Mouse (Mus musculus) MEL (cell line): Measurements from ENCODE around the gene Palld. TPM values are rescaled to one million over a fixed set of nuclear protein-coding genes. Genes with fewer than 3 reads are reported as not detected.

ENCODE experiments used
- DNase-seq: peaks from one replicate; pipeline ENCODE4 v3.0.0; 2011; ENCODE audit warnings: low read depth, low spot score
- H3K27ac ChIP-seq: 2 replicates; pipeline ENCODE4 v1.5.1; 2012; ENCODE audit warnings: low read depth, mild to moderate bottlenecking, control low read depth, low read length, moderate library complexity; ENCODE audit not compliant: control insufficient read depth
- H3K27me3 ChIP-seq, 2 experiments: fragments of 150-350 bp in 1 of 2; sonication (generic) in 1 of 2; 2 replicates each; pipeline ENCODE4 v1.6.1; 2012; ENCODE audit warnings: low read length in 2 of 2, mild to moderate bottlenecking in 2 of 2, improper control_type of control experiment in 1 of 2, moderate library complexity in 1 of 2; ENCODE audit not compliant: insufficient read depth in 2 of 2, control insufficient read depth in 1 of 2
- H3K36me3 ChIP-seq, 2 experiments: 2 replicates each; pipeline ENCODE4 v1.6.1; 2012 to 2014; ENCODE audit warnings: low read length in 2 of 2, improper control_type of control experiment in 1 of 2, inconsistent platforms in 1 of 2, mild to moderate bottlenecking in 1 of 2; ENCODE audit not compliant: insufficient read depth in 2 of 2, control insufficient read depth in 1 of 2
- H3K4me1 ChIP-seq, 2 experiments: fragments of 150-350 bp in 1 of 2; sonication (generic) in 1 of 2; 2 replicates each; pipeline ENCODE4 v1.6.1; 2012; ENCODE audit warnings: low read length in 2 of 2, improper control_type of control experiment in 1 of 2, mild to moderate bottlenecking in 1 of 2; ENCODE audit not compliant: insufficient read depth in 2 of 2, control insufficient read depth in 1 of 2
- H3K4me3 ChIP-seq, 2 experiments: fragments of 150-350 bp in 1 of 2; sonication (generic) in 1 of 2; 2 replicates each; pipeline ENCODE4 v1.5.1; 2012; ENCODE audit warnings: low read depth in 2 of 2, low read length in 2 of 2, mild to moderate bottlenecking in 2 of 2, moderate library complexity in 2 of 2, control low read depth in 1 of 2, improper control_type of control experiment in 1 of 2; ENCODE audit not compliant: control insufficient read depth in 1 of 2, insufficient read depth in 1 of 2
- H3K79me2 ChIP-seq: 2 replicates; pipeline ENCODE4 v1.6.1; 2012; ENCODE audit warnings: mild to moderate bottlenecking, low read length, moderate library complexity; ENCODE audit not compliant: control insufficient read depth, poor library complexity, insufficient read depth
- H3K9ac ChIP-seq: 2 replicates; pipeline ENCODE4 v1.6.1; 2012; ENCODE audit warnings: low read depth, mild to moderate bottlenecking, control low read depth, low read length, moderate library complexity; ENCODE audit not compliant: control insufficient read depth, poor library complexity, severe bottlenecking
- H3K9me3 ChIP-seq: fragments of 150-350 bp; sonication (generic); replicated peaks from 2 replicates; pipeline ENCODE4 v1.6.1; 2012; ENCODE audit warnings: mild to moderate bottlenecking, low read length, improper control_type of control experiment, moderate library complexity; ENCODE audit not compliant: insufficient read depth
- BHLHE40 ChIP-seq: IDR thresholded peaks from 2 replicates; pipeline ENCODE4 v1.6.1; 2012; ENCODE audit warnings: low read depth, mild to moderate bottlenecking, inconsistent platforms, low read length, improper control_type of control experiment, borderline replicate concordance
- CHD2 ChIP-seq: IDR thresholded peaks from 2 replicates; pipeline ENCODE4 v1.6.1; 2011; ENCODE audit warnings: low read length, improper control_type of control experiment
- CTCF ChIP-seq, 3 experiments: IDR thresholded peaks in 2 of 3; conservative IDR thresholded peaks in 1 of 3; 2 replicates each; pipeline ENCODE4 v1.5.1; 2011 to 2012; ENCODE audit warnings: low read length in 3 of 3, low read depth in 2 of 3, mild to moderate bottlenecking in 2 of 3, improper control_type of control experiment in 1 of 3, inconsistent platforms in 1 of 3, mixed read lengths in 1 of 3, moderate library complexity in 1 of 3; ENCODE audit not compliant: control insufficient read depth in 1 of 3, insufficient read depth in 1 of 3, poor library complexity in 1 of 3, severe bottlenecking in 1 of 3
- E2F4 ChIP-seq: IDR thresholded peaks from 2 replicates; pipeline ENCODE4 v1.6.1; 2011; ENCODE audit warnings: low read depth, low read length, improper control_type of control experiment, borderline replicate concordance
- ELF1 ChIP-seq: IDR thresholded peaks from 2 replicates; pipeline ENCODE4 v1.6.1; 2014; ENCODE audit warnings: low read depth, mild to moderate bottlenecking, inconsistent platforms, low read length, improper control_type of control experiment, moderate library complexity
- EP300 ChIP-seq, 2 experiments: IDR thresholded peaks; 2 replicates each; pipeline ENCODE4 v1.6.1; 2011; ENCODE audit warnings: improper control_type of control experiment in 2 of 2, low read length in 2 of 2, low read depth in 1 of 2, mild to moderate bottlenecking in 1 of 2
- ETS1 ChIP-seq: IDR thresholded peaks from 2 replicates; pipeline ENCODE4 v1.6.1; 2012; ENCODE audit warnings: low read depth, mild to moderate bottlenecking, inconsistent platforms, low read length, improper control_type of control experiment, moderate library complexity
- GABPA ChIP-seq: IDR thresholded peaks from 2 replicates; pipeline ENCODE4 v1.6.1; 2012; ENCODE audit warnings: low read depth, mild to moderate bottlenecking, inconsistent platforms, low read length, improper control_type of control experiment, moderate library complexity
- JUND ChIP-seq: IDR thresholded peaks from 2 replicates; pipeline ENCODE4 v1.6.1; 2011; ENCODE audit warnings: low read depth, mild to moderate bottlenecking, improper control_type of control experiment, low read length
- KAT2A ChIP-seq: conservative IDR thresholded peaks from 2 replicates; pipeline ENCODE4 v1.6.1; 2012; ENCODE audit warnings: low read depth, low read length, improper control_type of control experiment, inconsistent platforms
- MAZ ChIP-seq: IDR thresholded peaks from 2 replicates; pipeline ENCODE4 v1.6.1; 2012; ENCODE audit warnings: low read depth, mild to moderate bottlenecking, inconsistent platforms, low read length, improper control_type of control experiment
- MXI1 ChIP-seq: IDR thresholded peaks from 2 replicates; pipeline ENCODE4 v1.6.1; 2011; ENCODE audit warnings: mild to moderate bottlenecking, low read depth, low read length, improper control_type of control experiment
- MYC ChIP-seq: IDR thresholded peaks from 2 replicates; pipeline ENCODE4 v1.6.1; 2011; ENCODE audit warnings: low read depth, mild to moderate bottlenecking, low read length, improper control_type of control experiment, moderate library complexity
- POLR2A ChIP-seq, 2 experiments: IDR thresholded peaks; 2 replicates each; pipeline ENCODE4 v1.6.1; 2011 to 2012; ENCODE audit warnings: low read length in 2 of 2, mild to moderate bottlenecking in 2 of 2, control low read depth in 1 of 2, improper control_type of control experiment in 1 of 2, low read depth in 1 of 2, moderate library complexity in 1 of 2; ENCODE audit not compliant: control insufficient read depth in 1 of 2, insufficient read depth in 1 of 2, poor library complexity in 1 of 2
- RAD21 ChIP-seq: IDR thresholded peaks from 2 replicates; pipeline ENCODE4 v1.6.1; 2011; ENCODE audit warnings: mild to moderate bottlenecking, low read depth, low read length, improper control_type of control experiment
- RCOR1 ChIP-seq: IDR thresholded peaks from 2 replicates; pipeline ENCODE4 v1.6.1; 2012; ENCODE audit warnings: low read depth, mild to moderate bottlenecking, inconsistent platforms, low read length, improper control_type of control experiment
- SMC3 ChIP-seq: IDR thresholded peaks from 2 replicates; pipeline ENCODE4 v1.6.1; 2011; ENCODE audit warnings: low read depth, low read length, improper control_type of control experiment
- TBP ChIP-seq: IDR thresholded peaks from 2 replicates; pipeline ENCODE4 v1.8.0; 2011; ENCODE audit warnings: low read depth, low read length, improper control_type of control experiment
- TCF12 ChIP-seq: IDR thresholded peaks from 2 replicates; pipeline ENCODE4 v1.6.1; 2014; ENCODE audit warnings: low read depth, mild to moderate bottlenecking, inconsistent platforms, low read length, improper control_type of control experiment, moderate library complexity
- UBTF ChIP-seq: IDR thresholded peaks from 2 replicates; pipeline ENCODE4 v1.6.1; 2012; ENCODE audit warnings: low read depth, mild to moderate bottlenecking, inconsistent platforms, low read length, improper control_type of control experiment, moderate library complexity, borderline replicate concordance; ENCODE audit not compliant: insufficient read depth
- USF1 ChIP-seq: IDR thresholded peaks from 2 replicates; pipeline ENCODE4 v1.6.1; 2014; ENCODE audit warnings: low read depth, mild to moderate bottlenecking, inconsistent platforms, low read length, improper control_type of control experiment, moderate library complexity
- USF2 ChIP-seq, 2 experiments: IDR thresholded peaks; 2 replicates each; pipeline ENCODE4 v1.6.1; 2011 to 2012; ENCODE audit warnings: improper control_type of control experiment in 2 of 2, low read length in 2 of 2, borderline replicate concordance in 1 of 2, inconsistent platforms in 1 of 2, low read depth in 1 of 2, mild to moderate bottlenecking in 1 of 2; ENCODE audit not compliant: insufficient read depth in 1 of 2
- ZC3H11A ChIP-seq: IDR thresholded peaks from 2 replicates; pipeline ENCODE4 v1.6.1; 2012; ENCODE audit warnings: low read depth, mild to moderate bottlenecking, inconsistent platforms, low read length, improper control_type of control experiment
- ZKSCAN1 ChIP-seq: IDR thresholded peaks from 2 replicates; pipeline ENCODE4 v1.6.1; 2012; ENCODE audit warnings: low read depth, mild to moderate bottlenecking, inconsistent platforms, low read length, improper control_type of control experiment, moderate library complexity
- polyA plus RNA-seq, 2 experiments: library from polyadenylated mRNA; stranded (reverse) in 1 of 2; unstranded in 1 of 2; fragments of >175 nt in 1 of 2; fragments of >200 nt in 1 of 2; gene quantifications; 2 replicates each; pipeline versions ENCODE4 v1.2.1 to v1.2.4; 2012; ENCODE audit warnings: low replicate concordance in 2 of 2, low read depth in 1 of 2; ENCODE audit not compliant: insufficient read length in 2 of 2, insufficient read depth in 1 of 2, missing spikeins in 1 of 2
- total RNA-seq: library from RNA; depleted of rRNA; stranded (reverse); fragments of 300-350 nt; gene quantifications from 2 replicates; pipeline ENCODE4 v1.2.3, GENCODE M21; 2012

The Palld gene
- total and polyA plus RNA-seq, 3 experiments: 0.23 to 1.9 TPM; not detected in 1

- no peak for TF ChIP-seq SMC3
- no peak for TF ChIP-seq BHLHE40
- TF ChIP-seq TCF12: no peak
- no peak for TF ChIP-seq ZKSCAN1
- TF ChIP-seq UBTF: no peak
- no peak for TF ChIP-seq ZC3H11A
- TF ChIP-seq MYC: no peak
- no peak for TF ChIP-seq MAZ
- no peak for TF ChIP-seq USF1
- TF ChIP-seq EP300 (IDR thresholded peaks at IDR 0.05; ENCODE audit: low read depth in 1 of 2, low read length in 2 of 2): no peak
- Histone ChIP-seq H3K36me3 (no peaks in the 10 kb centered on the region), H3K27me3 (no peaks in the 10 kb centered on the region), H3K9me3 (no peaks in the 10 kb centered on the region), H3K79me2 (no peaks in the 10 kb centered on the region), H3K4me3 (no peak overlapping the region), H3K9ac (no peak overlapping the region), H3K4me1 (no peaks in the 10 kb centered on the region), H3K27ac (no peak overlapping the region)
- DNase-seq: no peak
Observed at GRCm38 (mm10) chr8:61695416-61695815, 207.1 kb downstream of the Palld start.

- TF ChIP-seq GABPA (no peak), MXI1 (no peak), ELF1 (no peak), KAT2A (no peak)
- Histone ChIP-seq H3K4me1 (no peaks in the 10 kb centered on the region), H3K9ac (no peak overlapping the region), H3K27me3 (no peaks in the 10 kb centered on the region), H3K79me2 (no peaks in the 10 kb centered on the region), H3K9me3 (no peaks in the 10 kb centered on the region), H3K36me3 (no peaks in the 10 kb centered on the region), H3K4me3 (no peak overlapping the region), H3K27ac (no peak overlapping the region)
- DNase-seq: no peak
Observed at GRCm38 (mm10) chr8:61692866-61693265, 209.6 kb downstream of the Palld start.

GRCm38 (mm10) chr8:61692129-61692528 lies 210.4 kb downstream of the Palld start:
- Histone ChIP-seq H3K27me3 (no peaks in the 10 kb centered on the region), H3K4me1 (no peaks in the 10 kb centered on the region), H3K27ac (no peak overlapping the region), H3K4me3 (no peak overlapping the region), H3K36me3 (no peaks in the 10 kb centered on the region), H3K9me3 (no peaks in the 10 kb centered on the region), H3K9ac (no peak overlapping the region), H3K79me2 (no peaks in the 10 kb centered on the region)
- DNase-seq: no peak
- TF ChIP-seq RCOR1: no peak
- TF ChIP-seq ELF1: no peak
- no peak for TF ChIP-seq SMC3
- TF ChIP-seq ETS1: no peak
- no peak for TF ChIP-seq UBTF
- no peak for TF ChIP-seq CTCF (IDR thresholded peaks at IDR 0.05 in 2 of 3, conservative IDR thresholded peaks at IDR 0.05 in 1 of 3; ENCODE audit: control insufficient read depth in 1 of 3, insufficient read depth in 1 of 3, low read depth in 2 of 3, low read length in 3 of 3, poor library complexity in 1 of 3, severe bottlenecking in 1 of 3)
- TF ChIP-seq TBP: no peak
- TF ChIP-seq POLR2A (IDR thresholded peaks at IDR 0.05; ENCODE audit: control insufficient read depth in 1 of 2, insufficient read depth in 1 of 2, low read depth in 1 of 2, low read length in 2 of 2, poor library complexity in 1 of 2): no peak
- TF ChIP-seq USF2 (IDR thresholded peaks at IDR 0.05; ENCODE audit: borderline replicate concordance in 1 of 2, insufficient read depth in 1 of 2, low read depth in 1 of 2, low read length in 2 of 2): no peak
- TF ChIP-seq JUND: no peak
- no peak for TF ChIP-seq RAD21
- TF ChIP-seq CHD2: no peak
- no peak for TF ChIP-seq E2F4
- TF ChIP-seq MYC: no peak
